Mouse (Mus musculus): ENCODE results near the gene Ercc6. TPM values are rescaled to one million over a fixed set of nuclear protein-coding genes. Genes with fewer than 3 reads are reported as not detected.

The Ercc6 gene
- polyA plus RNA-seq, 1 experiment from 2014 or later = 18.8 TPM

DNA sequence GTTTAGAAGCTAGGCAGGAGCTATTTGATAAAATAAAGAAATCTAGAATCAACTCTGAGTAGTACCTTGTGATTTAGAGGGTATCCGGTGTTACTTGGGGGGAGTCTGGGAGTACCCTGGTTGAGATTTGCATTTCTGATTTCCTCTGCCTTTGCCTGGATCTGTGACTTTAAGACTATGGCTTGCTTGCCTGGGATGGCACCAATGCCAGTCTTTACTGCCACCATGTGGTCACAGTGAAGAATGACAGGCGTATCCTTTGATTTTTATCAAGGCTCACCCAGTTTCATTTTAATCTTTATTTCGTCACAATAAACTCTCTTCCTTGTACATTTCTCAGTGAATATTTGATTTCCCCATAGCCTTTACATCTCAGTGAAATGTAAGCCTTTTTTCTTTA is 31.3 kb upstream of the Ercc6 start:
- no peak for ATAC-seq (replicated peaks; ENCODE audit: low FRiP score)
- Histone ChIP-seq H3K9ac (ENCODE audit: low read depth, low read length) (no peak overlapping the region), H3K36me3 (ENCODE audit: control insufficient read depth, insufficient read depth, low read length) (no peaks in the 10 kb centered on the region), H3K9me3 (ENCODE audit: control insufficient read depth, low read length) (no peaks in the 10 kb centered on the region), H3K27me3 (replicated peaks; ENCODE audit: control insufficient read depth, insufficient read depth, low read length) (peaks cover 5% of the 10 kb centered on the region; the same call in 1 of the 2 replicates), H3K27ac (ENCODE audit: low read depth, low read length) (no peak overlapping the region), H3K4me1 (replicated peaks; ENCODE audit: control insufficient read depth, insufficient read depth, low read length) (no peaks in the 10 kb centered on the region), H3K4me2 (no peak overlapping the region), H3K4me3 (ENCODE audit: low read depth, low read length) (no peak overlapping the region)
- no peak for DNase-seq (ENCODE audit: low spot score)
- 8% methylated on average over 3 of the region's 3 CpGs for WGBS

DNA sequence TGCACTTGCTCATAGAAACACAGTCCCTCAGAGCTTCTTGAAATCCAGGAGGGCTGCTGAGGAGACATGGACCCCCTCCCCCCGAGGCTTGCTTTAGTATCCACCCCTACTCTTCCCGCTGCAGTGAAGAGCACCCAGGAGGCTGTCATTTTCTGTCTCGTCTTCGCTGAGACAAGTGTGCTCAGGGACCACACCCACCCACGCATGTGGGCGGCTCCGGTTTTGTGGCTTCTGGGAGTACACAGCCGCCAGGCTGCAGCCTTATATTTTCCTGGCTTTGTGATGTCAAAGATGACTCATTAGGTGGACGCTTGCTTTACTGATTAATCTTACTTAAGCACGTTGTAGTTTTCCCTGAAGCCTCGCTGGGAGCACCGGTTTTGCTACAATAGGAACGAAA is 20.8 kb upstream of the Ercc6 start:
- Histone ChIP-seq H3K36me3 (ENCODE audit: control insufficient read depth, insufficient read depth, low read length) (no peaks in the 10 kb centered on the region), H3K9ac (ENCODE audit: low read depth, low read length) (no peak overlapping the region), H3K4me3 (ENCODE audit: low read depth, low read length) (peak overlapping the region; percentile 10; the same call in 1 of the 2 replicates), H3K9me3 (ENCODE audit: control insufficient read depth, low read length) (no peaks in the 10 kb centered on the region), H3K27ac (ENCODE audit: low read depth, low read length) (no peak overlapping the region), H3K4me2 (peak overlapping the region; percentile 42), H3K4me1 (replicated peaks; ENCODE audit: control insufficient read depth, insufficient read depth, low read length) (no peaks in the 10 kb centered on the region), H3K27me3 (replicated peaks; ENCODE audit: control insufficient read depth, insufficient read depth, low read length) (peaks cover 6% of the 10 kb centered on the region; the same call in 1 of the 2 replicates)
- DNase-seq (ENCODE audit: low spot score) (no peak), ATAC-seq (replicated peaks; ENCODE audit: low FRiP score) (no peak)
- WGBS = 14% methylated on average over 13 of the region's 13 CpGs

DNA sequence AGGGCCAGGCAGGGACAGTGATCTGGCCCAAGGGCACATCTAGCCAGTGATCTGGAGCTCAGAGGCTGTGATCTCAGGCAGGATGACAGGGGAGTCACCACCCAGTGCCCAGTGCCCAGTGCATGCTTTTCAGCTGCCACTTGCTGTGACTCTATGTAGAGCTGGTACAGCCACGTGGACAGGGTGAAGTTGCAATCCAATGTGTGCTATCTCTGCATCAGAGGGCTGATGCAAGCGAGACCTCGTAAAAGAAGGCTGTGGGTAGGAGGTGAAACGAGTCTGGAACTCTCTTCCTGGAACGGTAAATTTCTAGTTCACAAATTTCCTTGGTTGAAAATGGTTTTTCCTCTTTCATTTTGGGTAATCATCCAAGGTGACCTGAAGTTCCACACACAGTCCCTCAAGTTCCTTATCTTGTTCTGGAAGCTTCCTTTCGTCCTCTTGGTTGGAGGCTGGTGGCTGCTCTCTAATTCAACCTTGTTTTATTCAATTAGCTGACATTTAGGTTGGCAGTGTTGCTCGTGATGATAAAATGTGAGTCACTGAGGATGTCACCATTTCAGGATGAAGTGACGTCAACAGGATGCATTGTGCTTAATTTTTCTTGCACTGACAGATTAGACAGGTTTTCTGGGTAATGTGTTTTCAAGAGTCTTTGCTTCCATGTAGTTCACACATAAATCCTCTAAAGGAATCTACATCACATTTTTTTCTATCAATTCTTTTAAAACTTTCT is 17.0 kb upstream of the Ercc6 start:
- Histone ChIP-seq H3K4me2 (no peak overlapping the region), H3K27me3 (replicated peaks; ENCODE audit: control insufficient read depth, insufficient read depth, low read length) (peaks cover 6% of the 10 kb centered on the region; the same call in 1 of the 2 replicates), H3K9me3 (ENCODE audit: control insufficient read depth, low read length) (no peaks in the 10 kb centered on the region), H3K4me1 (replicated peaks; ENCODE audit: control insufficient read depth, insufficient read depth, low read length) (no peaks in the 10 kb centered on the region), H3K9ac (ENCODE audit: low read depth, low read length) (no peak overlapping the region), H3K4me3 (ENCODE audit: low read depth, low read length) (no peak overlapping the region), H3K36me3 (ENCODE audit: control insufficient read depth, insufficient read depth, low read length) (no peaks in the 10 kb centered on the region), H3K27ac (ENCODE audit: low read depth, low read length) (no peak overlapping the region)
- WGBS = 60% methylated on average over 8 of the region's 8 CpGs
- ATAC-seq (replicated peaks; ENCODE audit: low FRiP score) (no peak), DNase-seq (ENCODE audit: low spot score) (no peak)

DNA sequence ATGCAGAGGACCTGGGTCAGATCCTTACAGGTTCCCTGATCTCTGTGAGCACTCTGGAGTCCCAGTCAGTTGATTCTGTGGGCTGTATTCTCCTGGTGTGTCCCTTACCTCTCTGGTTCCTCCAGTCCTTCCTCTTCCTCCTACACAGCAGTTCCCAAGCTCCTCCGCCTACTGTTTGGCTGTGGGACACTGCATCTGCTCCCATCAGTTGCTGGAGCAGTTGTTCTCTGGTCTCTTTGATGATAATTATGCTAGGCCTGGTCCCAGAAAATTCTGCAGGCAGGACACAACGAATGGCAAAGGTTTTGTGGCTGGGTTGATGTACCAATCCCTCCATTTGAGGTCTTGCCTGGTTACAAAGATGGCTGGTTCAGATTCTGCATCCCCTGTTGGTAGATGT is 12.0 kb upstream of the Ercc6 start:
- no peak for ATAC-seq (replicated peaks; ENCODE audit: low FRiP score)
- 63% methylated on average over 2 of the region's 2 CpGs for WGBS
- Histone ChIP-seq H3K4me2 (no peak overlapping the region), H3K27ac (ENCODE audit: low read depth, low read length) (no peak overlapping the region), H3K4me3 (ENCODE audit: low read depth, low read length) (no peak overlapping the region), H3K9me3 (ENCODE audit: control insufficient read depth, low read length) (no peaks in the 10 kb centered on the region), H3K9ac (ENCODE audit: low read depth, low read length) (no peak overlapping the region), H3K27me3 (replicated peaks; ENCODE audit: control insufficient read depth, insufficient read depth, low read length) (peaks cover 3% of the 10 kb centered on the region; the same call in 1 of the 2 replicates), H3K36me3 (ENCODE audit: control insufficient read depth, insufficient read depth, low read length) (no peaks in the 10 kb centered on the region), H3K4me1 (replicated peaks; ENCODE audit: control insufficient read depth, insufficient read depth, low read length) (no peaks in the 10 kb centered on the region)
- DNase-seq (ENCODE audit: low spot score) = no peak

DNA sequence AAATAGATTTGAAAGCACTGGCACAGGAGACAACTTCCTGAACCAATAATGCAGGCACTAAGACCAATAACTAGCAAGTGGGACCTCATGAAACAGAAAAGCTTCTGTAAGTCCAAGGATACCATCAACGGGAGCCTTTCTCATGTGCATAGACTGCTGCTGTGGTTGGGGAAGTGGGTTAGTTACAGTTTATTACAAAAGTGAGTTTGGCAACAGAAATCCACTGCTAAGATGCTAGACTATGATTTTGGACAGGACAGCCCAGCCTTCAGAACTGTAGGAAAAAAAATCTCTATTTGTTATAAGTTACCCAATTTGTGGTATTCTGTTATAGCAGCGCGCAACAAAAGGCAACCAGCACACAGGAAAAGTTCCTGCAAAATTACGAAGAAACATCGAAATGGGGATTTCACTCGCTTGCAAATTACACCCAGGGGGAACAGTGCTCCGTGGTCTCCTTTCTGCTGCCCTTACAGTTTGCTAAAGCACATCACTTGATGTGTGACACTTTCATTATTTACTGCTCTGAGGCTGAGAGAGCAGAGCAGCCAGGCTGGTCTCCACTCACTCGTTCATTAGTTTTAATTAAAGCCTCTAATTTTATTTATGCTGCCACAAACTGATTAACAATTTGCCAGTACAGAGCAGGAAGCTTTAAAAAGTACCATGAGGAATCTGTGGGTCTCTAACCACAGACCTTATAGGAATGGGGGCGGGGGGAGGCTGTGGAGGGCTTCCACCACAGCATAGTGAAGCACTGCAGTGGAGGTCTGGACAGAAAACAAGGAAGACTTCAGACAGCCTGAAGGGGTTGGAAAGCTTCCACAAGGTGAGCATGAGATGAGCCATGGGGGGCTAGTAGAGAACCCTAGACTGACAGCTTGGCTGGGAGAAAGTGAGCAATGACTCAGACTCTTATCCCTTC is 10.3 kb upstream of the Ercc6 start:
- WGBS = 71% methylated on average over 9 of the region's 9 CpGs

DNA sequence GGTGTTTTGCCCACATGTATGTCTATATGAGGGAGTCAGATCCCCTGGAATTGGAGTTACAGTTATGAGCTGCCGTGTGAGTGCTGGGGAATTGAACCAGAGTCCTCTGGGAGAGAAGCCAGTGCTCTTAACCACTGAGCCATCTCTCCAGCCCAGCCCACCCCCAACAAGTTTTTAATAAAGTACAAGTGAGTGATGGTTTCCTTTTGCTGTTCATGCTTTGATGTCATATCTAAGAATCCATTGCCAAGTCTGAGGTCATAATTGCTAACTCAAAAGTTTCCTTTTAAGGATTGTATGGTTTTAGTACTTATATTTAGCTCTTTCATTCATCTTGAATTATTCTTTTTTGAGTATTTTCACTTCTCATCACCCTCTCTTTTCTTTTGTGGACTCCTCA is 9.4 kb upstream of the Ercc6 start:
- H3K36me3 ChIP-seq (ENCODE audit: control insufficient read depth, insufficient read depth, low read length) = no peaks in the 10 kb centered on the region
- no peaks in the 10 kb centered on the region for H3K9me3 ChIP-seq (ENCODE audit: control insufficient read depth, low read length)
- H3K4me2 ChIP-seq = no peak overlapping the region
- H3K4me3 ChIP-seq (ENCODE audit: low read depth, low read length) = no peak overlapping the region
- 85% methylated on average over 1 of the region's 1 CpGs for WGBS
- H3K4me1 ChIP-seq (replicated peaks; ENCODE audit: control insufficient read depth, insufficient read depth, low read length) = peaks cover 9% of the 10 kb centered on the region
- ATAC-seq (replicated peaks; ENCODE audit: low FRiP score) (no peak), DNase-seq (ENCODE audit: low spot score) (no peak)
- H3K27me3 ChIP-seq (replicated peaks; ENCODE audit: control insufficient read depth, insufficient read depth, low read length) = peaks cover 3% of the 10 kb centered on the region; the same call in 1 of the 2 replicates
- no peak overlapping the region for H3K9ac ChIP-seq (ENCODE audit: low read depth, low read length)
- H3K27ac ChIP-seq (ENCODE audit: low read depth, low read length) = no peak overlapping the region

More for the DNA sequence above, 10.3 kb upstream of the Ercc6 start:
- Histone ChIP-seq H3K4me1 (replicated peaks; ENCODE audit: control insufficient read depth, insufficient read depth, low read length) (0 out of 2 replicates have a peak, but pooled peaks cover 2% of the 10 kb centered on the region), H3K36me3 (ENCODE audit: control insufficient read depth, insufficient read depth, low read length) (no peaks in the 10 kb centered on the region), H3K27me3 (replicated peaks; ENCODE audit: control insufficient read depth, insufficient read depth, low read length) (peaks cover 3% of the 10 kb centered on the region; the same call in 1 of the 2 replicates), H3K4me2 (no peak overlapping the region), H3K4me3 (ENCODE audit: low read depth, low read length) (no peak overlapping the region), H3K27ac (ENCODE audit: low read depth, low read length) (no peak overlapping the region), H3K9ac (ENCODE audit: low read depth, low read length) (no peak overlapping the region), H3K9me3 (ENCODE audit: control insufficient read depth, low read length) (no peaks in the 10 kb centered on the region)
- ATAC-seq (replicated peaks; ENCODE audit: low FRiP score) (no peak), DNase-seq (ENCODE audit: low spot score) (no peak)

DNA sequence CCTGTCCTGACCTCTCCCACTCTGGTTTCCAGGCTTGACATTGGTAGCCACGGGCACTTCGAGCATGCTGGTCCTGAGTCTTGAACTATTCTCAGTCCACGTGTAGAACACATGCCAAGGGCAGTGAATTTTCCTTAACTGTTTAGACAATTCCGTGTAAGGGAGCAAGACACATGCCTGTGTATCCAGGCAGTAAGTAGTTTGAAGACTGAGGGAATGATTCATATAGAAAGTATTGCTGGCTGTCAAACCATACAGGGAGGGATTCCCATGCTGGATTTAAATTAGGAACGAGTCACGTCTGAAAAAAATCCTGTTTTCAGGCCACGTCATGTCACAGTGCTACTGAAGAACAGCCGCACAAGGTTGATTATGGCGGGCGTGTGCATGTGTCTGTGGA is 7.0 kb upstream of the Ercc6 start:
- H3K36me3 ChIP-seq (ENCODE audit: control insufficient read depth, insufficient read depth, low read length) = no peaks in the 10 kb centered on the region
- H3K9ac ChIP-seq (ENCODE audit: low read depth, low read length) = no peak overlapping the region
- no peak overlapping the region for H3K4me2 ChIP-seq
- no peak overlapping the region for H3K27ac ChIP-seq (ENCODE audit: low read depth, low read length)
- 84% methylated on average over 10 of the region's 10 CpGs for WGBS
- H3K9me3 ChIP-seq (ENCODE audit: control insufficient read depth, low read length) = no peaks in the 10 kb centered on the region
- ATAC-seq (replicated peaks; ENCODE audit: low FRiP score) (no peak), DNase-seq (ENCODE audit: low spot score) (no peak)
- no peak overlapping the region for H3K4me3 ChIP-seq (ENCODE audit: low read depth, low read length)
- peaks cover 3% of the 10 kb centered on the region; the same call in 1 of the 2 replicates for H3K27me3 ChIP-seq (replicated peaks; ENCODE audit: control insufficient read depth, insufficient read depth, low read length)
- H3K4me1 ChIP-seq (replicated peaks; ENCODE audit: control insufficient read depth, insufficient read depth, low read length) = peaks cover 11% of the 10 kb centered on the region

DNA sequence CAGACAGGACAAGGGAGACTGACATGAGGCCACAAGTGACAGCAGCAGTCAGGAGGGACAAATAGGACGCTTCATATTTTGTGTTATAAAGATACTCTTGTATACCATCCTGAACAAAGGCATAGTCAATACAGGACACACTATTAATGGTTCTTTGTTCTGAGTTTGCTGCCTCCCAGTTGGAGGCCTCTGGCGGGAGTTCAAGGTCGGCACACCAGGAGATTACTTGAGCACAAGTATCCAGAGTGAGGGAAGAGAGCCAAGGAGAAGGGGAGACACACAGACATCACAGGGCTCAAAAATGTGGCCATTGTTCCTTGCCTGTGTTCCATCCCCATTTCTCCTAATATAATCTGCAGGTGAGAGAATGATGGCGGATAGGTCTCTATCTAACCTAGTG is 6.1 kb upstream of the Ercc6 start:
- Histone ChIP-seq H3K4me2 (no peak overlapping the region), H3K4me1 (replicated peaks; ENCODE audit: control insufficient read depth, insufficient read depth, low read length) (peaks cover 11% of the 10 kb centered on the region), H3K9ac (ENCODE audit: low read depth, low read length) (no peak overlapping the region), H3K27me3 (replicated peaks; ENCODE audit: control insufficient read depth, insufficient read depth, low read length) (peaks cover 3% of the 10 kb centered on the region; the same call in 1 of the 2 replicates), H3K4me3 (ENCODE audit: low read depth, low read length) (no peak overlapping the region), H3K36me3 (ENCODE audit: control insufficient read depth, insufficient read depth, low read length) (no peaks in the 10 kb centered on the region), H3K27ac (ENCODE audit: low read depth, low read length) (no peak overlapping the region), H3K9me3 (ENCODE audit: control insufficient read depth, low read length) (no peaks in the 10 kb centered on the region)
- DNase-seq (ENCODE audit: low spot score) = no peak
- WGBS = 83% methylated on average over 4 of the region's 4 CpGs
- no peak for ATAC-seq (replicated peaks; ENCODE audit: low FRiP score)
